12 mouse cellular contexts compared by ENCODE assay signal in the genomic region with DNA sequence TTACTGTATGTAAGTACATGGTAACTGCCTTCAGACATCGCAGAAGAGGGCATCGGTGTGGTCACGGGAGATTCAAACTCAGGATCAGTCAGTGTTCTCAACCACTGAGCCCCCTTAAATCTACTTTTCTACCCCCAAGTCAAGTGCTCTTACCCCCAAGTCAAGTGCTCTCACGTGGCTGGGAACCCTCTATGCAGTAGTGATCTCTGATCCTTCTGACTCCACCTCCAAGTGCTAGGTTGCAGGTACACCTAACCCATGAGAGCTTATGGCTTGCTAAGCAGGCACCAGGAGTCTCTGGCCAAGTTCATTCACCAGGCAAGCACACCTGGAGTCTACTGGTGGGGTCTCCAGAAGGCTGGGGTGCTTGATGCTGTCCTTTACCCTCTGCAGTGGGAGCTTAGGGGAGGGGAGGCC. TPM values are rescaled to one million over a fixed set of nuclear protein-coding genes. Genes with fewer than 3 reads are reported as not detected.
DNase-seq lines count a peak whose midpoint lies in the region; ATAC-seq and TF ChIP-seq lines count a peak whose summit lies in the region.
"Had no signal": no experiment of that assay in that cellular context is flagged by ENCODE, and none has a peak within 500 bp of the region (broad histone marks: within the 10 kb centered on the region; RNA-seq: fewer than 3 reads in every experiment).

No protein-coding gene starts in this region.

- H3K36me3 ChIP-seq in lung, embryonic 14.5 days (ENCODE audit: insufficient read depth), result peaks cover 25% of the 10 kb centered on the region
- H3K36me3 ChIP-seq in MEL (ENCODE audit: control insufficient read depth in 1 of 2, insufficient read depth in 2 of 2, low read length in 2 of 2) (peaks cover 0 to 12% of the 10 kb centered on the region in 2 experiments; a peak in 3 of 4 replicates), myocyte (ENCODE audit: control insufficient read depth, insufficient read depth) (peaks cover 14% of the 10 kb centered on the region)
- peaks cover 27% of the 10 kb centered on the region for H3K36me3 ChIP-seq in forebrain, embryonic 13.5 days (ENCODE audit: poor library complexity, severe bottlenecking)

- no peak overlapping the region for H3K4me3 ChIP-seq in lung, embryonic 14.5 days (ENCODE audit: low read depth, low read length)
- H3K4me3 ChIP-seq in MEL (ENCODE audit: control insufficient read depth in 1 of 2, insufficient read depth in 1 of 2, low read depth in 2 of 2, low read length in 2 of 2), result peak overlapping the region in 1 of 2 experiments; percentile 20; a peak in 1 of 4 replicates
- H3K4me3 ChIP-seq in forebrain, embryonic 13.5 days, result 0 out of 2 replicates have a peak overlapping the region, but pooled peaks have one; percentile 99
- H3K4me3 ChIP-seq in myocyte, result no peak overlapping the region

- no peak for TF ChIP-seq RAD21 in MEL (IDR thresholded peaks at IDR 0.05; ENCODE audit: low read depth, low read length)

- H3K9me3 ChIP-seq in lung, embryonic 14.5 days (ENCODE audit: low read depth, low read length), result no peaks in the 10 kb centered on the region
- H3K9me3 ChIP-seq in MEL (replicated peaks; ENCODE audit: insufficient read depth, low read length), result no peaks in the 10 kb centered on the region
- H3K9me3 ChIP-seq in forebrain, embryonic 13.5 days (replicated peaks), result no peaks in the 10 kb centered on the region

- H3K4me1 ChIP-seq in lung, embryonic 14.5 days (ENCODE audit: insufficient read depth), result peaks cover 8% of the 10 kb centered on the region
- peaks cover 0 to 3% of the 10 kb centered on the region in 2 experiments; a peak in 2 of 4 replicates for H3K4me1 ChIP-seq in MEL (ENCODE audit: control insufficient read depth in 1 of 2, insufficient read depth in 2 of 2, low read length in 2 of 2)
- peaks cover 20% of the 10 kb centered on the region for H3K4me1 ChIP-seq in forebrain, embryonic 13.5 days

- H3K4me2 ChIP-seq in lung, embryonic 14.5 days, result no peak overlapping the region
- H3K4me2 ChIP-seq in forebrain, embryonic 13.5 days, result peak overlapping the region; percentile 96
- H3K4me2 ChIP-seq in myocyte (ENCODE audit: low read depth), result no peak overlapping the region

- no peak for TF ChIP-seq CTCF in lung, embryonic 14.5 days (IDR thresholded peaks at IDR 0.05; ENCODE audit: low read depth)
- TF ChIP-seq CTCF in MEL (IDR thresholded peaks at IDR 0.05 in 2 of 3, conservative IDR thresholded peaks at IDR 0.05 in 1 of 3; ENCODE audit: control insufficient read depth in 1 of 3, insufficient read depth in 1 of 3, low read depth in 2 of 3, low read length in 3 of 3, poor library complexity in 1 of 3, severe bottlenecking in 1 of 3), result no peak

- H3K27ac ChIP-seq in lung, embryonic 14.5 days (ENCODE audit: low read depth), result peak overlapping the region; percentile 51; the same call in 1 of the 2 replicates
- H3K27ac ChIP-seq in MEL (ENCODE audit: control insufficient read depth, low read depth, low read length), result peak overlapping the region; percentile 90
- no peak overlapping the region for H3K27ac ChIP-seq in forebrain, embryonic 13.5 days

- H3K9ac ChIP-seq in lung, embryonic 14.5 days, result no peak overlapping the region
- peak overlapping the region; percentile 100 for H3K9ac ChIP-seq in MEL (ENCODE audit: control insufficient read depth, low read depth, low read length, poor library complexity, severe bottlenecking)
- H3K9ac ChIP-seq in forebrain, embryonic 13.5 days, result no peak overlapping the region

- peak; percentile 23 for ATAC-seq in lung, embryonic 14.5 days (ENCODE audit: insufficient read depth)
- no peak for ATAC-seq in forebrain, embryonic 13.5 days

- H3K79me2 ChIP-seq in MEL (ENCODE audit: control insufficient read depth, insufficient read depth, low read length, poor library complexity) (peaks cover 22% of the 10 kb centered on the region), myocyte (ENCODE audit: control insufficient read depth, insufficient read depth) (peaks cover 18% of the 10 kb centered on the region)

- H3ac ChIP-seq in myocyte (ENCODE audit: control insufficient read depth, insufficient read length), result no peak overlapping the region

- TF ChIP-seq POLR2A in MEL (IDR thresholded peaks at IDR 0.05; ENCODE audit: control insufficient read depth in 1 of 2, insufficient read depth in 1 of 2, low read depth in 1 of 2, low read length in 2 of 2, poor library complexity in 1 of 2) (peak in 1 of 2 experiments; percentile 77; a peak in 3 of 4 replicates), myocyte (IDR thresholded peaks at IDR 0.05; ENCODE audit: insufficient read length, low read depth) (peak; percentile 44)

- WGBS in lung, embryonic 14.5 days, result 29% methylated on average over 4 of the region's 4 CpGs
- WGBS in forebrain, embryonic 13.5 days, result 31% methylated on average over 4 of the region's 4 CpGs

- no peaks in the 10 kb centered on the region for H3K27me3 ChIP-seq in lung, embryonic 14.5 days (ENCODE audit: insufficient read depth, low read length)
- no peaks in the 10 kb centered on the region for H3K27me3 ChIP-seq in MEL (ENCODE audit: control insufficient read depth in 1 of 2, insufficient read depth in 2 of 2, low read length in 2 of 2)
- H3K27me3 ChIP-seq in forebrain, embryonic 13.5 days, result peaks cover 2% of the 10 kb centered on the region; the same call in 1 of the 2 replicates
- H3K27me3 ChIP-seq in myocyte (ENCODE audit: control insufficient read depth, insufficient read depth, insufficient read length), result no peaks in the 10 kb centered on the region

- no peak for TF ChIP-seq EP300 in MEL (IDR thresholded peaks at IDR 0.05; ENCODE audit: low read depth in 1 of 2, low read length in 2 of 2)

- DNase-seq in lung, embryonic 14.5 days, result peak; percentile 60
- no peak for DNase-seq in lung, postnatal 4 days
- DNase-seq in MEL (ENCODE audit: low read depth, low spot score), result peak; percentile 74
- no peak for DNase-seq in cerebellum, postnatal 25 days
- no peak for DNase-seq in gastrocnemius, postnatal 25 days
- DNase-seq in urinary bladder, adult 18-20 months (ENCODE audit: low spot score in 2 of 2), result no peak
- DNase-seq: cerebellum, adult 18-20 months; lung, adult 2 months had no signal

TF ChIP-seq in MEL, 35 proteins besides CTCF, POLR2A, EP300 and RAD21 (continues in another document):
- no peak for TF ChIP-seq GABPA (IDR thresholded peaks at IDR 0.05; ENCODE audit: low read depth, low read length)
- TF ChIP-seq GATA1 (IDR thresholded peaks at IDR 0.05; ENCODE audit: low read depth, low read length), result no peak
- TF ChIP-seq ETS1 (IDR thresholded peaks at IDR 0.05; ENCODE audit: low read depth, low read length), result no peak
- TF ChIP-seq TCF12 (IDR thresholded peaks at IDR 0.05; ENCODE audit: low read depth, low read length), result no peak

TF ChIP-seq in myocyte, 11 proteins besides CTCF, POLR2A, EP300 and RAD21:
- TF ChIP-seq POLR2AphosphoS2 (IDR thresholded peaks at IDR 0.05; ENCODE audit: insufficient read length, low read depth), result peak; percentile 82
- TF ChIP-seq MYOD1 (IDR thresholded peaks at IDR 0.05; ENCODE audit: control insufficient read depth in 1 of 3, insufficient read length in 2 of 3, low read depth in 2 of 3), result no peak

RNA-seq across cellular contexts. Expression of gene Hspa1b, which starts 9.5 kb away (rescaled TPM):
- polyA plus RNA-seq in lung, embryonic 14.5 days (2014; fragmentation: Nextera tagmentation; extraction: Ambion mirVana), result 0.16 and 0.35 TPM in 2 replicates
- total RNA-seq in MEL (2012; rRNA removed), result 0.04 TPM in 1 of 2 replicates, not detected in the other
- not detected for polyA plus RNA-seq in MEL (2012; ENCODE audit: insufficient read depth in 1 of 2, insufficient read length in 2 of 2, low read depth in 1 of 2, low replicate concordance in 2 of 2, missing spikeins in 1 of 2)
- 0.10 and 0.12 TPM in 2 replicates for polyA plus RNA-seq in forebrain, embryonic 13.5 days (2015; fragmentation: Nextera tagmentation; extraction: Ambion mirVana)
- polyA plus RNA-seq in myocyte (2012; fragmentation: generic; extraction: Trizol), result 7.3 TPM
- 1 to 10 TPM; 4.4 to 6.7 TPM for total RNA-seq in gastrocnemius, postnatal 25 days (2021)

RNA-seq across cellular contexts. Expression of gene Neu1, which starts 18.5 kb away (rescaled TPM):
- polyA plus RNA-seq in lung, embryonic 14.5 days (2014; fragmentation: Nextera tagmentation; extraction: Ambion mirVana), result 10.6 and 11.6 TPM in 2 replicates
- total RNA-seq in MEL (2012; rRNA removed), result 6.5 and 7.0 TPM in 2 replicates
- polyA plus RNA-seq in MEL (2012; ENCODE audit: insufficient read depth in 1 of 2, insufficient read length in 2 of 2, low read depth in 1 of 2, low replicate concordance in 2 of 2, missing spikeins in 1 of 2), result 1 to 10 TPM in 1 of 2 experiments, not detected in 1; 7.9 TPM
- polyA plus RNA-seq in forebrain, embryonic 13.5 days (2015; fragmentation: Nextera tagmentation; extraction: Ambion mirVana), result 18.0 and 18.7 TPM in 2 replicates
- polyA plus RNA-seq in myocyte (2012; fragmentation: generic; extraction: Trizol), result 30.1 TPM
- 1 to 10 TPM; 8.5 to 9.3 TPM for total RNA-seq in gastrocnemius, postnatal 25 days (2021)

RNA-seq across cellular contexts. Expression of gene Gm20481, which starts 20.2 kb away (rescaled TPM):
- polyA plus RNA-seq in lung, embryonic 14.5 days (2014; fragmentation: Nextera tagmentation; extraction: Ambion mirVana), result 1.3 TPM in 1 of 2 replicates, not detected in the other
- total RNA-seq in MEL (2012; rRNA removed), result not detected in 2 replicates
- polyA plus RNA-seq in MEL (2012; ENCODE audit: insufficient read depth in 1 of 2, insufficient read length in 2 of 2, low read depth in 1 of 2, low replicate concordance in 2 of 2, missing spikeins in 1 of 2) (not detected), myocyte (2012; fragmentation: generic; extraction: Trizol) (not detected)
- polyA plus RNA-seq in forebrain, embryonic 13.5 days (2015; fragmentation: Nextera tagmentation; extraction: Ambion mirVana), result not detected in 2 replicates
- total RNA-seq in gastrocnemius, postnatal 25 days (2021), result not detected
- total RNA-seq: layer of hippocampus, adult 18-20 months; neutrophil, adult 5-6 weeks had no signal
- polyA plus RNA-seq: lung, adult 2 months had no signal

RNA-seq across cellular contexts. Expression of gene Hspa1a, which starts 22.4 kb away (rescaled TPM):
- polyA plus RNA-seq in lung, embryonic 14.5 days (2014; fragmentation: Nextera tagmentation; extraction: Ambion mirVana), result 2.0 and 2.1 TPM in 2 replicates
- total RNA-seq in MEL (2012; rRNA removed), result 0.07 TPM in 1 of 2 replicates, not detected in the other
- polyA plus RNA-seq in MEL (2012; ENCODE audit: insufficient read depth in 1 of 2, insufficient read length in 2 of 2, low read depth in 1 of 2, low replicate concordance in 2 of 2, missing spikeins in 1 of 2), result not detected
- 1.5 and 1.6 TPM in 2 replicates for polyA plus RNA-seq in forebrain, embryonic 13.5 days (2015; fragmentation: Nextera tagmentation; extraction: Ambion mirVana)
- polyA plus RNA-seq in myocyte (2012; fragmentation: generic; extraction: Trizol), result 1.8 TPM
- total RNA-seq in gastrocnemius, postnatal 25 days (2021), result 1 to 10 TPM; 5.9 to 8.1 TPM

RNA-seq across cellular contexts. Expression of gene Hspa1l, which starts 22.9 kb away (rescaled TPM):
- polyA plus RNA-seq in lung, embryonic 14.5 days (2014; fragmentation: Nextera tagmentation; extraction: Ambion mirVana), result 0.83 and 1.1 TPM in 2 replicates
- total RNA-seq in MEL (2012; rRNA removed), result 0.07 and 0.15 TPM in 2 replicates
- polyA plus RNA-seq in MEL (2012; ENCODE audit: insufficient read depth in 1 of 2, insufficient read length in 2 of 2, low read depth in 1 of 2, low replicate concordance in 2 of 2, missing spikeins in 1 of 2), result 1 to 10 TPM in 1 of 2 experiments, not detected in 1; 1.6 TPM
- polyA plus RNA-seq in forebrain, embryonic 13.5 days (2015; fragmentation: Nextera tagmentation; extraction: Ambion mirVana), result 1.00 and 1.3 TPM in 2 replicates
- polyA plus RNA-seq in myocyte (2012; fragmentation: generic; extraction: Trizol), result 1.3 TPM
- 10 to 100 TPM; 21.5 to 31.8 TPM for total RNA-seq in gastrocnemius, postnatal 25 days (2021)
- total RNA-seq: neutrophil, adult 5-6 weeks had no signal

Comparison
In these comparisons a context has a peak if more than half of its experiments do, and no peak if none do; other contexts are left out.
1. DNase-seq: peak in lung, embryonic 14.5 days (single experiment) and MEL (single experiment); none in lung, postnatal 4 days (0 of 2), cerebellum, postnatal 25 days (0 of 2), gastrocnemius, postnatal 25 days (single experiment) and urinary bladder, adult 18-20 months (0 of 2).